Mouse (Mus musculus): ENCODE measurements around the gene Spats2. TPM values are rescaled to one million over a fixed set of nuclear protein-coding genes. Genes with fewer than 3 reads are reported as not detected.

Gene Spats2
- polyA plus RNA-seq, 1 experiment from 2014 or later, result 51.0 TPM

DNA sequence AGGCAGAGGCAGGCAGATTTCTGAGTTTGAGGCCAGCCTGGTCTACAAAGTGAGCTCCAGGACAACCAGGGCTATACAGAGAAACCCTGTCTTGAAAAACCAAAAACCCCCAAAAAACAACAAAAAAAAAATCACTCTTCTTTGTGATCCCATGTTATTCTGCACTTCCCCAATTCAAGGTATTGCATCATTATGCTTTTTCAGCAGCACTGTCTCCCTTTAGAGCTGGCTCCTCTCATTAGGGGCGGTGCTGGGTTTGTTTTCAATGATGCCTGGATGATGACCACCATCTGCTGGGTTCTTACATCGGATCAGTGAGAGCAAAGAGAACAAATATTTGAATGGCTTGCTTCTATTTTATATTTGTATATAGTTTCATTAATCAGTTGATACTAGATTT, 3.1 kb upstream of the Spats2 start:
- Histone ChIP-seq H3K4me3 (no peak overlapping the region), H3K9ac (no peak overlapping the region), H3K4me2 (no peak overlapping the region), H3K4me1 (no peaks in the 10 kb centered on the region), H3K27me3 (peaks cover 5% of the 10 kb centered on the region; the same call in 1 of the 2 replicates), H3K27ac (no peak overlapping the region), H3K36me3 (no peaks in the 10 kb centered on the region), H3K9me3 (no peaks in the 10 kb centered on the region)
- WGBS, result 67% methylated on average over 2 of the region's 2 CpGs
- ATAC-seq (ENCODE audit: insufficient number of reproducible peaks, insufficient read depth, low FRiP score, low TSS enrichment, low read depth), result no peak

DNA sequence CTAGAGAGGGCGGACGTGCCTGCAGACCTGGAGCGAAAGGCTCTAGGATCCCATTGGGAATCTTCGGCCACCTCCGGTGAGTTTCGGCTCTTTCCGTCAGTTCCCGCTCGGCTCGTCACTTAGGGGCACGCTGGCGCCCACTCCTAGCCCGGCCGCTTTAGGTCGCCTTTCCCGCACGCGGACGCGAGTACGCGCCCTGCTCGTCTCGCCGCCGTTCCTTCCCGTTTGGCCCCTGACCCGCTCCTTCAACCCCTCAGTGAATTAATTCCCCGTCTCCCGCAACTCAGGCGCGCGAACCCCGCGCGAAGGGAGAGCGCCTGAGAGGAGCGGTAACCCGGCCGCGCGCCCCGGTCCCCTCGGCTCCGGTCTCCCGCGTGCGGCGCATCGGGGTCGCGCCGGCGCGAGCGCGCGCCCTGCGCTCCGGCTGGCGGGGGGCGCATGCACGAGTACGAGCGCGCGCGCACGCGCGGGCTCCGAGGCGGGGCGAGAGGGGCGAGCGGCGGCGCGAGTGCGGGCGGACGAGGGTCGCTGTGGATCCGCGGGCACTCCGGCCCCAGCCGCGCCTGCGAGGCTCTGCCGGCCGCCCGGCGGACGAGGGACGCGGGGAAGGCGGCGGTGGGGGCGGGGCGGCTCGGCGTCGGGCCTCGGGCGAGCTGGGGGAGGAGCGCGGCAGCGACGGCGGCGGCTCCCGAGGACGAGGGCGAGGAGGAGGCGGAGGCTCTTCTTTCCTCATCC, 532 bp downstream of the Spats2 start:
- H3K4me2 ChIP-seq, result peak overlapping the region; percentile 73
- peak overlapping the region; percentile 92 for H3K9ac ChIP-seq
- peaks cover 2% of the 10 kb centered on the region; the same call in 1 of the 2 replicates for H3K27me3 ChIP-seq
- H3K4me3 ChIP-seq, result peak overlapping the region; percentile 75
- H3K36me3 ChIP-seq, result no peaks in the 10 kb centered on the region
- ATAC-seq (ENCODE audit: insufficient number of reproducible peaks, insufficient read depth, low FRiP score, low TSS enrichment, low read depth), result peak; percentile 85
- H3K4me1 ChIP-seq, result peaks cover 28% of the 10 kb centered on the region
- peak overlapping the region; percentile 95 for H3K27ac ChIP-seq
- WGBS, result under 1% methylated on average over 112 of the region's 115 CpGs
- no peaks in the 10 kb centered on the region for H3K9me3 ChIP-seq

DNA sequence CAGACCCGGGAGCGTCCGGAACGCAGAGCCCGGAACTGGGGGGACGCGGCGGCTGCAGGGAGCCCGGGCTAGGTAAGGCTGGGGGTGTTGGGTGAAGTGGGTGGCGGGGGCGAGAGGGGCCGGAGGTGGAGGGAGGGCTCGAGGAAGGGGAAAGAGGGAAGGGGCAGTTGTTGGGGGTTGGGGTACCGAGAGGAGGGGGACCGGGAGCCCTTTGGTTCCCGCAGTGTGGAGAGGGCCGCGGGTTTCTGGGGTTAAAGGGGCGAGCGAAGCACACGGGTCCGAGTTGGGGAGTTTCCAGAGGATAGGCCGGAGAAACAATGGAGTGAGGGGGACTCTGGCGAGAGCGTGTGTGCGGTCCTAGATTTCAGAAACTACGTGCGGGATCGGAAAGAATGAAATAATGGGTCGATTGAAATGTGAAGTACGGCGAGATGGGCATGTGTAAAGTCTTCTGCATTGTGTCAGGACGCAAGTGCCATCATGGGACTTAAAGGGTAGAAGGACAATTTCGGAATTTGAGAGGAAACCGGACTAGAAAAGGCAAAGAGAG, 1.2 kb downstream of the Spats2 start:
- Histone ChIP-seq H3K27ac (peak overlapping the region; percentile 95), H3K27me3 (no peaks in the 10 kb centered on the region), H3K4me2 (peak overlapping the region; percentile 73), H3K4me3 (peak overlapping the region; percentile 75), H3K4me1 (peaks cover 28% of the 10 kb centered on the region), H3K9ac (peak overlapping the region; percentile 92), H3K9me3 (no peaks in the 10 kb centered on the region), H3K36me3 (peaks cover 3% of the 10 kb centered on the region; the same call in 1 of the 2 replicates)
- WGBS, result under 1% methylated on average over 35 of the region's 35 CpGs
- no peak; the same call in 1 of the 2 replicates for ATAC-seq (ENCODE audit: insufficient number of reproducible peaks, insufficient read depth, low FRiP score, low TSS enrichment, low read depth)

DNA sequence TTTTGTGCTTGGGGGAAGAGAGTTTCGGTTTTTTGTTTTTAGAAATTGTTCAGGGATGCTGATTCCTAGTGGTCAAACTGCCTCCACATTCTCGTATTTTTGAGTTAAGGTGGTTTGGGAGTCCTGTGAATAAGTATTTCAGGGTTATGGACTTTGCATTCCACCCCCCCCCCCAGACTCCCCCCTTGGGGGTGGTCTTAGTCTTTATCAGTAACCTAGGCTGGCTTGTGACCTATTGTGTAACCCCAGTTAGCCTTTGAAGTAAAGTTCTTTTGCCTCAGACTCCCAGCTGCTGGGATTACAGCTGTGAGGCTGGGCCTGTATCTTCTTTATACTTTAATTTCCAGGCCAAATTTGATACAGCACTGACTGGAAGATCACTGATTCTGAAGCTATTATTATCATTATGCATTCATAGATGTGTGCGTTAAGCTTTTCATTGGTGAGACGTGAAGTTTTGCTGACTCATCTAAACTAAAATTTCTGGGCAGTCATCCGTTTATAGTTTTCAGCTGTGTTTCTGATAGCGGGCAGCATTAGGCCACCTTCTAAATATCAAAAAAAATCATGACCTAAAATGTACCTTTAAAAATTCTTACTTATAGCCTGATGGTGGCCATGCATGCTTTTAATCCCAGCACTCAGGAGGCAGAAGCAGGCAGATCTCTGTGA, 2.3 kb downstream of the Spats2 start:
- H3K27ac ChIP-seq, result no peak overlapping the region
- peaks cover 28% of the 10 kb centered on the region for H3K4me1 ChIP-seq
- peak overlapping the region; percentile 73 for H3K4me2 ChIP-seq
- no peaks in the 10 kb centered on the region for H3K27me3 ChIP-seq
- H3K9ac ChIP-seq, result peak overlapping the region; percentile 92; the same call in 1 of the 2 replicates
- no peaks in the 10 kb centered on the region for H3K9me3 ChIP-seq
- peak overlapping the region; percentile 75 for H3K4me3 ChIP-seq
- 64% methylated on average over 6 of the region's 6 CpGs for WGBS
- no peak for ATAC-seq (ENCODE audit: insufficient number of reproducible peaks, insufficient read depth, low FRiP score, low TSS enrichment, low read depth)
- H3K36me3 ChIP-seq, result peaks cover 3% of the 10 kb centered on the region; the same call in 1 of the 2 replicates

DNA sequence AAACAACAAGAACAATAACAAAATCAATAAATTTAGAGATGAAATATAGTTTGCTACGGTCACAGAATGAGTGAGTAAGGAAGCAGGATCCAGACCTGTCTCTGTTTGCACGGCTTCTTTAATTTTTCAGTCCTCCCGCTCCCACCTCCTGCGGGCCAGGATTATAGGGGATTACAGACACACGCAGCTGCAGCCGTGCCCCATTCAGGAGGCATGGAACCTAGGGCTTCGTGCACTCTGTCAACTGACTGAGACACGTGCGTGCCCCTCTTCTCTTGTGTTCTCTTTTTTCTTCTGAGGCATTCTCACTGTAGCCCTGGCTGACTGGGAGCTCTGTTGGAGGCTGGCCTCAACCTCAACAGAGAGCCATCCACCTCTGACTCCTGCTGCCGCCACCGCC, 3.7 kb downstream of the Spats2 start:
- no peak for ATAC-seq (ENCODE audit: insufficient number of reproducible peaks, insufficient read depth, low FRiP score, low TSS enrichment, low read depth)
- Histone ChIP-seq H3K36me3 (peaks cover 5% of the 10 kb centered on the region; the same call in 1 of the 2 replicates), H3K9ac (peak overlapping the region; percentile 47), H3K27ac (peak overlapping the region; percentile 55), H3K27me3 (no peaks in the 10 kb centered on the region), H3K9me3 (no peaks in the 10 kb centered on the region), H3K4me3 (no peak overlapping the region), H3K4me2 (peak overlapping the region; percentile 5), H3K4me1 (peaks cover 31% of the 10 kb centered on the region)
- 48% methylated on average over 11 of the region's 11 CpGs for WGBS

DNA sequence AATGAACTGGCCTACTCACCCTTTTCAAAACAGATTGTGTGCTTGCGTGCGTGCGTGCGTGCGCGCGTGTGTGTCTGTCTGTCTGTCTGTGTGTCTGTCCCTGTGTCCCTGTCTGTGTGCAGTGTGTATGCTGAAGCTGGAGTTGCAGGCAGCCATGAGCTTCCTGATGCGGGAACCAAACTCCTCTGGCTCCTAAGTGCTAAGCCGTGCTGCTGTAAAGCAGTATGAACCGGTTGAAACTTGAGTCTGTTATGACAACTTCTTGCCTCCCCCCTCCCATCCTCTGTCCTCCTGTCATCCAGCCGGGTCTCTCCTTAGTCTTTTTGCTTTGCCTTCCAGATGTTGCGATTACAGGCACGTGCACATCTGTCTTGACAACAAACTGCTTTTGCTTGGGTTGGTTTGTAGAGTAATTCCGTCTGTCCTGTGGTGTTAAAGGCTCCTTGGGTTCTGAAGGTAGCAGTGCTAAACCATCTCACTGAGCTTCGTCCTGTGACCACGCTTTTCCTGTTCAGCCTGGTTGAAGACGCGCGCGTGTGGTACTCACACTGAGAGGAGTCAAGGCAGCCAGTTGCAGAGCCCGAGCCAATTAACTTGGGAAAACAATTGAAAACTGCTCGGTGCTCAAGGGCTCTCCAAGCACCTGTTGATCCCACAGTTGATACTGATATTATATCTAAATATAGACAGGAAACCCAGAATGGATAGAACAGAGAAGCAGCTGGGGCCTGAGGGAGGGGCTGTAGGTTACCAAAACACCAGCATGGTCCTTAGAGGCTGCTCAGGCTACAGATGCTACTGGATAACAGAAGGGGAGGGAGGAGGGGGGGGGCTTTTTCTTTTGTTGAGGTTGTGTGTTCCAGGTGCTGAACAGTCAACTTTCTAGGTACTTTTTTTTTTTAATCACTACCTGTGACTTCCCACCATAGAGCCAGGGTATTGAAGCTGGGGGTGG, 4.5 kb downstream of the Spats2 start:
- Histone ChIP-seq H3K4me2 (peak overlapping the region; percentile 10), H3K27me3 (no peaks in the 10 kb centered on the region), H3K9me3 (no peaks in the 10 kb centered on the region), H3K4me1 (peaks cover 31% of the 10 kb centered on the region), H3K4me3 (no peak overlapping the region), H3K27ac (peak overlapping the region; percentile 55), H3K9ac (peak overlapping the region; percentile 47), H3K36me3 (peaks cover 5% of the 10 kb centered on the region; the same call in 1 of the 2 replicates)
- no peak for ATAC-seq (ENCODE audit: insufficient number of reproducible peaks, insufficient read depth, low FRiP score, low TSS enrichment, low read depth)
- 47% methylated on average over 22 of the region's 22 CpGs for WGBS

DNA sequence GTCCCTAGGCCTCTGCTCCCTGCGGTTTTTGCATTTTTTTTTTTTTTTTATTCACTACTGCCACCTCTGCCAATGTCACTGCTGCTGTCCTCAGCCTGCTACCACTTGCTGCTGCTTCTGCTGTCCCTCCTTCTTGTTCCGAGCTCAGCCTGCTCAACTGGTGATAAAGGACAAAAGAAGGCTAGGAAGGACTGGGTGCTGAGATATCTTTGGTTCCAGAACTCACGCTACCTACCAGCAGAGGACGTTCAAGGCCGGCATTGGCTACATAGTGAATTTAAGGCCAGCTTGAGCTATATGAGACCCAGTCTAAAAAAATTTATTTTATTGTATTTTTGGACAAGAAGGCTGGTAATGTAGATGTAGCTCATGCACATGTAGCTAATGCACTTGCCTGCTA, 12.7 kb downstream of the Spats2 start:
- Histone ChIP-seq H3K27me3 (no peaks in the 10 kb centered on the region), H3K27ac (no peak overlapping the region), H3K9me3 (no peaks in the 10 kb centered on the region), H3K36me3 (peaks cover 20% of the 10 kb centered on the region), H3K4me1 (0 out of 2 replicates have a peak, but pooled peaks cover 3% of the 10 kb centered on the region), H3K4me3 (no peak overlapping the region), H3K4me2 (no peak overlapping the region), H3K9ac (no peak overlapping the region)
- WGBS, result 85% methylated on average over 5 of the region's 5 CpGs
- no peak for ATAC-seq (ENCODE audit: insufficient number of reproducible peaks, insufficient read depth, low FRiP score, low TSS enrichment, low read depth)

DNA sequence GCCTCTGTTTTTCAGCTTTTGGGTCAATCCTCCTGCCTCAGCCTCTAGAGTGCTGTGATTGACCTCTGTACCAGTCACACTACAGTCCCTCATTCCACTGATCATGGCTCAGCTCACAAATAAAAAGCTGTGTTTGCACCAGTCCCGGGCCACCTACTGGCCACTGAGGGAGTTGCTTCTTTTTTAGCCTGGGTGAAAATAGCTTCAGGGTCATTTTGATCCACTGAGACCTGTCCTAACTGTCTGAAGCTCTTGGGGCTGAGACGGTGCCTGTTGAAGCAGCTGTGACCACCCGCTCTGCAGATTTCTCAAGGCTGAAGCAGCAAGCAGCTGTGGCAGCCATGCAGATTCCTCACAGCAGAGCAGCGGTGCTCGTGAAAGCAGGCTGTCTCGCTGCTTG, 14.0 kb downstream of the Spats2 start:
- Histone ChIP-seq H3K27ac (no peak overlapping the region), H3K4me2 (no peak overlapping the region), H3K9me3 (no peaks in the 10 kb centered on the region), H3K36me3 (peaks cover 20% of the 10 kb centered on the region), H3K4me1 (0 out of 2 replicates have a peak, but pooled peaks cover 3% of the 10 kb centered on the region), H3K27me3 (no peaks in the 10 kb centered on the region), H3K4me3 (no peak overlapping the region), H3K9ac (no peak overlapping the region)
- ATAC-seq (ENCODE audit: insufficient number of reproducible peaks, insufficient read depth, low FRiP score, low TSS enrichment, low read depth), result no peak
- WGBS, result 60% methylated on average over 6 of the region's 6 CpGs

DNA sequence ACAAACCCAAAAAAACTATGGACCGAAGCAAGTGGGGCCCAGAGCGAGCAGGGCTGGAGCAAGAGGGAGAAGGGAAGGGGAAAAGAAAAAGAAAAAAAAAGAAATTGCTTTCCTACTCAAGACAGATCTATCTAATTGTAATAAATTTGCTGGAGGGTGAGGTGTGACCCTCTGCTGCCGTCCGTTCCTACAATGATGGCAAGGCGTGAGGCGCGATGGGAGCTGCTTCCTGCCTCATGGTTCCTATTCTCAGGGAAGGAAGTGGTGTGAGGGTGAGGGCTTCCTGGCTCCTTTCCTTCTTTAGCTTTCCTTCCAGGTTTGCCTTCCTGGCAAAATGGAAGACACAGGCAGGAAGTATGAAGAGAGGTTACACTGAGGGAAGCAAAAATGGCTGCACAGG, 24.8 kb downstream of the Spats2 start:
- peaks cover 71% of the 10 kb centered on the region for H3K36me3 ChIP-seq
- H3K9me3 ChIP-seq, result no peaks in the 10 kb centered on the region
- no peak overlapping the region for H3K4me2 ChIP-seq
- no peak overlapping the region for H3K4me3 ChIP-seq
- no peaks in the 10 kb centered on the region for H3K27me3 ChIP-seq
- no peaks in the 10 kb centered on the region for H3K4me1 ChIP-seq
- ATAC-seq (ENCODE audit: insufficient number of reproducible peaks, insufficient read depth, low FRiP score, low TSS enrichment, low read depth), result no peak
- no peak overlapping the region for H3K27ac ChIP-seq
- 91% methylated on average over 7 of the region's 7 CpGs for WGBS
- H3K9ac ChIP-seq, result no peak overlapping the region

DNA sequence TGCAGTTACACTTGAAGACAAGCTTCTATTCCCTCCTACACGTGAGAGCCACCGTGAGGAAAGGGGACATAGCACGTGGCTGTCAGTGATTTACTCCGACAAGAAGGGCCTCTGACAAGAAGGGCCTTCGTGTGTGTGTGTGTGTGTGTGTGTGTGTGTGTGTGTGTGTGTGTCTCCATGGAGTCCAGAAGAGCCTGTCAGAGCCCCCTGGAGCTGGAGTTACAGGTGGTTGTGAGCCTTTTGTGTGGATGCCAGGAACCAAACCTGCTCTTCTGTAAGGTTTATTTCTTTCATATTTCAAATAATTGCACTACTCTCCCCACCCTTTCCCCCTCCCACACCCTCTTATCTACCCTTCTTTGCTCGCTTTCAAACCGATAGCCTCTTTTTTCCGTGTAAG, 25.6 kb downstream of the Spats2 start:
- H3K4me1 ChIP-seq, result no peaks in the 10 kb centered on the region
- ATAC-seq (ENCODE audit: insufficient number of reproducible peaks, insufficient read depth, low FRiP score, low TSS enrichment, low read depth), result no peak
- H3K9ac ChIP-seq, result no peak overlapping the region
- H3K27me3 ChIP-seq, result no peaks in the 10 kb centered on the region
- H3K4me2 ChIP-seq, result no peak overlapping the region
- H3K36me3 ChIP-seq, result peaks cover 62% of the 10 kb centered on the region
- H3K27ac ChIP-seq, result no peak overlapping the region
- H3K9me3 ChIP-seq, result no peaks in the 10 kb centered on the region
- H3K4me3 ChIP-seq, result no peak overlapping the region
- whole genome bisulfite sequencing, result 78% methylated on average over 8 of the region's 8 CpGs

DNA sequence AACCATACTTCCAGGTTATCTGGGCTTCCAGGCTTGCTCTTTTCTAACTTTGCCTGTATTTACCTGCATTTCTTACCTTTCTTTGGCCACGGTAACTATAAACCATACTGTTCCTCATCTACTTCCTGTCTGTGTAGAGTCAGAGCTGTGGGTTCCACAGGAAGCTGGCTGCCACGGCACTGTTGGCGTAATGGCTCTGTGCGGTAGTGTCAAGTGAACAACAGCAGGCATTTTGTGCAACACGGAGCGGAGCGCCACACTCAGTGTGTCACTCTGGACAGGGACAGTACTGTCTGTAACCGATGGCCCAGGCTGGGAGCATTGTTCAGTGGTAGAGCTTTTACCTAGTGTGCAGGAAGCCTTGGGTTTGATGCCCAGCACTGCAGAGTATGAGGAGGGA, 27.8 kb downstream of the Spats2 start:
- H3K4me3 ChIP-seq, result no peak overlapping the region
- no peaks in the 10 kb centered on the region for H3K27me3 ChIP-seq
- no peaks in the 10 kb centered on the region for H3K9me3 ChIP-seq
- H3K4me2 ChIP-seq, result no peak overlapping the region
- ATAC-seq (ENCODE audit: insufficient number of reproducible peaks, insufficient read depth, low FRiP score, low TSS enrichment, low read depth), result no peak
- no peaks in the 10 kb centered on the region for H3K4me1 ChIP-seq
- no peak overlapping the region for H3K27ac ChIP-seq
- 96% methylated on average over 8 of the region's 8 CpGs for WGBS
- no peak overlapping the region for H3K9ac ChIP-seq
- peaks cover 44% of the 10 kb centered on the region for H3K36me3 ChIP-seq

Data from embryonic facial prominence, embryonic 13.5 days (tissue).